Mouse (Mus musculus) intestine, embryonic 14.5 days (tissue): ENCODE data around the gene Prodh2. TPM values are rescaled to one million over a fixed set of nuclear protein-coding genes. Genes with fewer than 3 reads are reported as not detected.

Source experiments
- ATAC-seq: fragments of 200-750 bp; cut with Nextera tagmentation; replicated peaks from 2 replicates; pipeline ENCODE4 v1.8.0; 2017; ENCODE audit warnings: low read depth, moderate number of reproducible peaks, moderate TSS enrichment, moderate library complexity; ENCODE audit not compliant: low FRiP score, low TSS enrichment
- DNase-seq: peaks from one replicate; pipeline ENCODE4 v3.0.0-alpha.2; 2018; ENCODE audit warnings: low spot score
- H3K27ac ChIP-seq: fragments of 300-500 bp; sonication (generic); 2 replicates; pipeline ENCODE4 v1.5.1; 2014; ENCODE audit warnings: low read depth, mild to moderate bottlenecking, control low read depth
- H3K27me3 ChIP-seq: fragments of 300-500 bp; sonication (generic); replicated peaks from 2 replicates; pipeline ENCODE4 v1.6.1; 2014; ENCODE audit warnings: low read length, control low read depth; ENCODE audit not compliant: control insufficient read depth, insufficient read depth
- H3K36me3 ChIP-seq: fragments of 300-500 bp; sonication (generic); 2 replicates; pipeline ENCODE4 v1.6.1; 2014; ENCODE audit warnings: low read length, control low read depth; ENCODE audit not compliant: control insufficient read depth, insufficient read depth
- H3K4me1 ChIP-seq: fragments of 300-500 bp; sonication (generic); replicated peaks from 2 replicates; pipeline ENCODE4 v1.6.1; 2014; ENCODE audit warnings: low read length, control low read depth, mixed read lengths; ENCODE audit not compliant: control insufficient read depth, insufficient read depth
- H3K4me2 ChIP-seq: fragments of 300-500 bp; sonication (generic); 2 replicates; pipeline ENCODE4 v1.6.1; 2014; ENCODE audit warnings: low read length
- H3K4me3 ChIP-seq: fragments of 300-500 bp; sonication (generic); 2 replicates; pipeline ENCODE4 v1.5.1; 2014; ENCODE audit warnings: low read depth, low read length, control low read depth, mixed read lengths
- H3K9ac ChIP-seq: fragments of 300-500 bp; sonication (generic); 2 replicates; pipeline ENCODE4 v1.6.1; 2014; ENCODE audit warnings: mild to moderate bottlenecking, low read length
- H3K9me3 ChIP-seq: fragments of 300-500 bp; sonication (generic); 2 replicates; pipeline ENCODE4 v1.6.1; 2016; ENCODE audit warnings: low read length, control low read depth; ENCODE audit not compliant: control insufficient read depth
- WGBS: fragments of 180-500 bp; shearing (Covaris S2); extraction: QIAGEN DNeasy Blood & Tissue Kit; methylation state at CpG from one replicate; pipeline ENCODE4 v1.1.7; 2014; 5-methylcytosine and 5-hydroxymethylcytosine counted together
- polyA plus RNA-seq: library from polyadenylated mRNA; unstranded; fragments of >200 nt; fragmentation: Nextera tagmentation; extraction: Ambion mirVana; gene quantifications from 2 replicates; pipeline ENCODE4 v1.2.1, GENCODE M21; 2014

Gene Prodh2
- polyA plus RNA-seq, 1 experiment from 2014 or later = 1.3 TPM

GRCm38 (mm10) chr7:30549880-30550279 is 56.5 kb downstream of the Prodh2 start:
- Histone ChIP-seq H3K4me1 (peaks cover 8% of the 10 kb centered on the region), H3K36me3 (peaks cover 32% of the 10 kb centered on the region), H3K9ac (no peak overlapping the region), H3K9me3 (no peaks in the 10 kb centered on the region), H3K4me2 (no peak overlapping the region), H3K27ac (no peak overlapping the region), H3K4me3 (no peak overlapping the region), H3K27me3 (no peaks in the 10 kb centered on the region)
- WGBS = 92% methylated on average over 2 of the region's 2 CpGs
- no peak for DNase-seq
- ATAC-seq = no peak

GRCm38 (mm10) chr7:30550603-30551002 is 57.2 kb downstream of the Prodh2 start:
- Histone ChIP-seq H3K4me2 (no peak overlapping the region), H3K9ac (no peak overlapping the region), H3K4me3 (no peak overlapping the region), H3K36me3 (peaks cover 34% of the 10 kb centered on the region), H3K9me3 (no peaks in the 10 kb centered on the region), H3K4me1 (peaks cover 8% of the 10 kb centered on the region), H3K27ac (no peak overlapping the region), H3K27me3 (no peaks in the 10 kb centered on the region)
- WGBS = 96% methylated on average over 1 of the region's 1 CpGs
- ATAC-seq (no peak), DNase-seq (no peak)

GRCm38 (mm10) chr7:30551445-30552101 is 58.2 kb downstream of the Prodh2 start:
- peak overlapping the region; percentile 86 for H3K4me2 ChIP-seq
- peak overlapping the region; percentile 78 for H3K4me3 ChIP-seq
- H3K27ac ChIP-seq = peak overlapping the region; percentile 96
- ATAC-seq (peak; percentile 68), DNase-seq (no peak)
- H3K27me3 ChIP-seq = no peaks in the 10 kb centered on the region
- H3K9me3 ChIP-seq = no peaks in the 10 kb centered on the region
- H3K36me3 ChIP-seq = peaks cover 32% of the 10 kb centered on the region
- 3% methylated on average over 10 of the region's 10 CpGs for WGBS
- peak overlapping the region; percentile 69 for H3K9ac ChIP-seq
- peaks cover 8% of the 10 kb centered on the region for H3K4me1 ChIP-seq

GRCm38 (mm10) chr7:30552102-30553020 is 58.9 kb downstream of the Prodh2 start, which contains the start of the genes Hspb6 and Proser3:
Hspb6 (plus strand) TSS chr7:30552178.
Proser3 (minus strand) TSS chr7:30552299.
- peaks cover 34% of the 10 kb centered on the region for H3K36me3 ChIP-seq
- no peaks in the 10 kb centered on the region for H3K9me3 ChIP-seq
- peak within 1 kb of the TSS; percentile 69 for H3K9ac ChIP-seq
- H3K4me3 ChIP-seq = peak within 1 kb of the TSS; percentile 78
- ATAC-seq (peak; percentile 94), DNase-seq (peak; percentile 98)
- H3K27ac ChIP-seq = peak within 1 kb of the TSS; percentile 96
- peak within 1 kb of the TSS; percentile 86 for H3K4me2 ChIP-seq
- WGBS = 1% methylated on average over 44 of the region's 44 CpGs
- H3K4me1 ChIP-seq = peaks cover 8% of the 10 kb centered on the region
- no peaks in the 10 kb centered on the region for H3K27me3 ChIP-seq

- Histone ChIP-seq H3K36me3 (peaks cover 32% of the 10 kb centered on the region), H3K9me3 (no peaks in the 10 kb centered on the region), H3K4me1 (peaks cover 8% of the 10 kb centered on the region), H3K27me3 (no peaks in the 10 kb centered on the region), H3K9ac (peak overlapping the region; percentile 69), H3K4me2 (peak overlapping the region; percentile 86), H3K27ac (peak overlapping the region; percentile 96; the same call in 1 of the 2 replicates), H3K4me3 (peak overlapping the region; percentile 78)
- DNase-seq (peak; percentile 64), ATAC-seq (no peak)
- WGBS = 4% methylated on average over 23 of the region's 23 CpGs
Observed at GRCm38 (mm10) chr7:30553021-30553589, 59.7 kb downstream of the Prodh2 start.

- H3K9ac ChIP-seq = peak overlapping the region; percentile 69; the same call in 1 of the 2 replicates
- peak overlapping the region; percentile 86 for H3K4me2 ChIP-seq
- H3K4me1 ChIP-seq = peaks cover 15% of the 10 kb centered on the region
- H3K36me3 ChIP-seq = peaks cover 29% of the 10 kb centered on the region
- DNase-seq (no peak), ATAC-seq (no peak)
- H3K4me3 ChIP-seq = peak overlapping the region; percentile 78; the same call in 1 of the 2 replicates
- no peaks in the 10 kb centered on the region for H3K9me3 ChIP-seq
- no peaks in the 10 kb centered on the region for H3K27me3 ChIP-seq
- 83% methylated on average over 22 of the region's 22 CpGs for WGBS
- peak overlapping the region; percentile 96; the same call in 1 of the 2 replicates for H3K27ac ChIP-seq
Observed at GRCm38 (mm10) chr7:30553810-30554584, 60.6 kb downstream of the Prodh2 start.

- ATAC-seq = no peak
- no peak for DNase-seq
- Histone ChIP-seq H3K27ac (no peak overlapping the region), H3K27me3 (no peaks in the 10 kb centered on the region), H3K4me1 (peaks cover 16% of the 10 kb centered on the region), H3K4me2 (no peak overlapping the region), H3K9ac (no peak overlapping the region), H3K4me3 (no peak overlapping the region), H3K9me3 (no peaks in the 10 kb centered on the region), H3K36me3 (peaks cover 29% of the 10 kb centered on the region)
- WGBS = 93% methylated on average over 18 of the region's 18 CpGs
Observed at GRCm38 (mm10) chr7:30556894-30557536, 63.6 kb downstream of the Prodh2 start.
